8 mouse cellular contexts compared by ENCODE assay signal in the genomic region with DNA sequence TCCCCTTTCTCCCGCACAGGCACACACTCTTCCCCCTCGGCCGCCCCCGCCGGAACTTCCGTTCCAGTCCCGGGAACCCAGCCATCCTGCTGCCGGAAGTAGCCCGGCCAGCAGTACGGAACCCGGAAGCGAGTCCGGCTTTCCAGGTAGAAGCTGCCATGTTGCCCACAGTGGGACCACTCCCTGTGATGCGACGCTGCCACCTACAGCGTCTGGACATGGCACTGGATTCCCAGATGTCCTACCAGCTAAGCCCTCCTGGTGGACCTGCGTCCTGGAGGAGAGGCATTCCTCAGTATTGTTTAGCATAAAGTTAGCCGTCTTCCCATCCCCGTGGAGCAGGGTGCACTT. TPM values are rescaled to one million over a fixed set of nuclear protein-coding genes. Genes with fewer than 3 reads are reported as not detected.
A peak's percentile ranks its signal among the peaks of the same experiment; 100 is the strongest.
DNase-seq lines count a peak whose midpoint lies in the region; ATAC-seq and TF ChIP-seq lines count a peak whose summit lies in the region.

Gene Lypla2 (minus strand): TSS at position 71 of the 351 bp plus-strand sequence.

- DNase-seq in B cell, adult 2 months = peak; percentile 61 to 65
- DNase-seq in liver, embryonic 11.5 days (ENCODE audit: low spot score) = peak; percentile 82
- peak; percentile 67 for DNase-seq in naive thymus-derived CD4-positive, alpha-beta T cell, adult 2 months (ENCODE audit: low read depth)

- H3K4me3 ChIP-seq in bone marrow macrophage, adult 2 months (ENCODE audit: insufficient read depth, low read length) = peak within 1 kb of the TSS; percentile 92
- peak within 1 kb of the TSS; percentile 80 for H3K4me3 ChIP-seq in heart, embryonic 11.5 days (ENCODE audit: low read depth, low read length)
- H3K4me3 ChIP-seq in kidney, embryonic 16.5 days (ENCODE audit: low read length) = peak within 1 kb of the TSS; percentile 92
- H3K4me3 ChIP-seq in liver, embryonic 11.5 days (ENCODE audit: low read depth, low read length) = peak within 1 kb of the TSS; percentile 83
- peak within 1 kb of the TSS; percentile 64 for H3K4me3 ChIP-seq in stomach, embryonic 14.5 days (ENCODE audit: low read depth, low read length)

- WGBS in heart, embryonic 11.5 days (ENCODE audit: insufficient replicate concordance) = 3% methylated on average over 19 of the region's 19 CpGs
- 3% methylated on average over 17 of the region's 19 CpGs for WGBS in kidney, embryonic 16.5 days
- WGBS in liver, embryonic 11.5 days = 2% methylated on average over 19 of the region's 19 CpGs
- 1% methylated on average over 19 of the region's 19 CpGs for WGBS in stomach, embryonic 14.5 days

- H3K27me3 ChIP-seq in heart, embryonic 11.5 days (ENCODE audit: control insufficient read depth, insufficient read depth, low read length) = no peaks in the 10 kb centered on the region
- H3K27me3 ChIP-seq in kidney, embryonic 16.5 days (ENCODE audit: insufficient read depth, low read length) = no peaks in the 10 kb centered on the region
- no peaks in the 10 kb centered on the region for H3K27me3 ChIP-seq in liver, embryonic 11.5 days (replicated peaks; ENCODE audit: control insufficient read depth, insufficient read depth, low read length)
- no peaks in the 10 kb centered on the region for H3K27me3 ChIP-seq in stomach, embryonic 14.5 days (ENCODE audit: control insufficient read depth, insufficient read depth, low read length)

- H3K27ac ChIP-seq in bone marrow macrophage, adult 2 months (ENCODE audit: insufficient read depth, low read depth, low read length) = peak within 1 kb of the TSS; percentile 79
- H3K27ac ChIP-seq in heart, embryonic 11.5 days (ENCODE audit: low read depth, low read length) = peak within 1 kb of the TSS; percentile 57; the same call in 1 of the 2 replicates
- H3K27ac ChIP-seq in kidney, embryonic 16.5 days (ENCODE audit: low read length) = peak within 1 kb of the TSS; percentile 51; the same call in 1 of the 2 replicates
- H3K27ac ChIP-seq in liver, embryonic 11.5 days (ENCODE audit: low read depth, low read length) = no peak within 1 kb of the TSS; the same call in 1 of the 2 replicates
- no peak within 1 kb of the TSS; the same call in 1 of the 2 replicates for H3K27ac ChIP-seq in stomach, embryonic 14.5 days (ENCODE audit: low read length)

- H3K9me3 ChIP-seq in heart, embryonic 11.5 days (replicated peaks; ENCODE audit: control insufficient read depth, low read length) = no peaks in the 10 kb centered on the region
- H3K9me3 ChIP-seq in kidney, embryonic 16.5 days (ENCODE audit: low read length) = no peaks in the 10 kb centered on the region
- no peaks in the 10 kb centered on the region for H3K9me3 ChIP-seq in liver, embryonic 11.5 days (ENCODE audit: control insufficient read depth, low read length)
- H3K9me3 ChIP-seq in stomach, embryonic 14.5 days (ENCODE audit: control insufficient read depth, low read depth, low read length) = no peaks in the 10 kb centered on the region

- H3K9ac ChIP-seq in heart, embryonic 11.5 days (ENCODE audit: low read depth, low read length) = peak within 1 kb of the TSS; percentile 84
- peak within 1 kb of the TSS; percentile 91 for H3K9ac ChIP-seq in kidney, embryonic 16.5 days (replicated peaks; ENCODE audit: low read length)
- peak within 1 kb of the TSS; percentile 76 for H3K9ac ChIP-seq in liver, embryonic 11.5 days (ENCODE audit: low read depth, low read length)
- H3K9ac ChIP-seq in stomach, embryonic 14.5 days (replicated peaks; ENCODE audit: low read depth, low read length) = peak within 1 kb of the TSS; percentile 65

- H3K4me1 ChIP-seq in bone marrow macrophage, adult 2 months (ENCODE audit: control insufficient read depth, insufficient read depth, low read length) = peaks cover 24% of the 10 kb centered on the region
- H3K4me1 ChIP-seq in heart, embryonic 11.5 days (ENCODE audit: control insufficient read depth, insufficient read depth, low read length) = peaks cover 12% of the 10 kb centered on the region
- peaks cover 19% of the 10 kb centered on the region for H3K4me1 ChIP-seq in kidney, embryonic 16.5 days (ENCODE audit: insufficient read depth, low read length)
- peaks cover 18% of the 10 kb centered on the region for H3K4me1 ChIP-seq in liver, embryonic 11.5 days (replicated peaks; ENCODE audit: control insufficient read depth, insufficient read depth, low read length)
- H3K4me1 ChIP-seq in stomach, embryonic 14.5 days (ENCODE audit: control insufficient read depth, insufficient read depth, low read length) = peaks cover 12% of the 10 kb centered on the region; the same call in 1 of the 2 replicates

- no peak; the same call in 1 of the 2 replicates for TF ChIP-seq POLR2A in bone marrow macrophage, adult 2 months (IDR thresholded peaks at IDR 0.05; ENCODE audit: borderline replicate concordance, low read depth, low read length)

- H3K36me3 ChIP-seq in heart, embryonic 11.5 days (ENCODE audit: control insufficient read depth, insufficient read depth, low read length) = peaks cover 26% of the 10 kb centered on the region
- H3K36me3 ChIP-seq in kidney, embryonic 16.5 days (ENCODE audit: insufficient read depth, low read length) = peaks cover 56% of the 10 kb centered on the region
- peaks cover 32% of the 10 kb centered on the region for H3K36me3 ChIP-seq in liver, embryonic 11.5 days (ENCODE audit: control insufficient read depth, insufficient read depth, low read length)
- peaks cover 48% of the 10 kb centered on the region for H3K36me3 ChIP-seq in stomach, embryonic 14.5 days (ENCODE audit: control insufficient read depth, insufficient read depth, low read length)

- H3K4me2 ChIP-seq in heart, embryonic 11.5 days = peak within 1 kb of the TSS; percentile 96
- H3K4me2 ChIP-seq in kidney, embryonic 16.5 days (replicated peaks; ENCODE audit: low read depth, low read length) = peak within 1 kb of the TSS; percentile 85
- peak within 1 kb of the TSS; percentile 78 for H3K4me2 ChIP-seq in liver, embryonic 11.5 days
- H3K4me2 ChIP-seq in stomach, embryonic 14.5 days (replicated peaks; ENCODE audit: low read depth, low read length) = peak within 1 kb of the TSS; percentile 92

- TF ChIP-seq CTCF in bone marrow macrophage, adult 2 months (IDR thresholded peaks at IDR 0.05; ENCODE audit: low read depth, low read length) = no peak

- ATAC-seq in erythroblast, adult 5-6 weeks (replicated peaks; ENCODE audit: low FRiP score, poor library complexity, severe bottlenecking) = peak; percentile 77
- ATAC-seq in heart, embryonic 11.5 days (replicated peaks; ENCODE audit: insufficient number of reproducible peaks, low FRiP score, low TSS enrichment) = peak; percentile 69
- peak; percentile 83 for ATAC-seq in kidney, embryonic 16.5 days (ENCODE audit: low FRiP score, low TSS enrichment)
- ATAC-seq in liver, embryonic 11.5 days (replicated peaks; ENCODE audit: low FRiP score) = peak; percentile 77
- ATAC-seq in stomach, embryonic 14.5 days (ENCODE audit: insufficient number of reproducible peaks, insufficient read depth, low FRiP score, low read depth) = peak; percentile 89

RNA-seq across cellular contexts. Expression of gene Lypla2, which starts in this region (rescaled TPM):
- polyA plus RNA-seq in bone marrow macrophage, adult 2 months (2012; ENCODE audit: insufficient read depth, insufficient read length, missing spikeins) = 74.7 and 77.1 TPM in 2 replicates
- total RNA-seq in erythroblast, adult 5-6 weeks (2015; ENCODE audit: low replicate concordance) = 14.6 and 25.2 TPM in 2 replicates
- total RNA-seq in erythroblast, adult 5-6 weeks (2017; ENCODE audit: low replicate concordance) = 4.5 and 6.1 TPM in 2 replicates
- polyA plus RNA-seq in heart, embryonic 11.5 days (2014; fragmentation: Nextera tagmentation; extraction: Ambion mirVana) = 68.6 and 71.5 TPM in 2 replicates
- 143 and 147 TPM in 2 replicates for polyA plus RNA-seq in kidney, embryonic 16.5 days (2015; fragmentation: Nextera tagmentation; extraction: Ambion mirVana)
- 104 and 106 TPM in 2 replicates for polyA plus RNA-seq in liver, embryonic 11.5 days (2014; fragmentation: Nextera tagmentation; extraction: Ambion mirVana)
- 101 and 104 TPM in 2 replicates for polyA plus RNA-seq in stomach, embryonic 14.5 days (2014; fragmentation: Nextera tagmentation; extraction: Ambion mirVana)

Comparison
In these comparisons a context has a peak if more than half of its experiments do, and no peak if none do; other contexts are left out.
1. H3K27ac ChIP-seq: peak in bone marrow macrophage, adult 2 months (single experiment), heart, embryonic 11.5 days (single experiment) and kidney, embryonic 16.5 days (single experiment); none in liver, embryonic 11.5 days (single experiment) and stomach, embryonic 14.5 days (single experiment).
2. Peak in every context shown above with its lines, with median percentiles within 50 percentile points of each other: DNase-seq, H3K4me3 ChIP-seq, ATAC-seq, H3K4me2 ChIP-seq and H3K9ac ChIP-seq.